Mouse (Mus musculus) hindbrain, embryonic 15.5 days (tissue): ENCODE measurements around the gene Gm20479. TPM values are rescaled to one million over a fixed set of nuclear protein-coding genes. Genes with fewer than 3 reads are reported as not detected.

Source experiments
- ATAC-seq: fragments of 200-750 bp; cut with Nextera tagmentation; 2 replicates; pipeline ENCODE4 v1.8.0; 2017; ENCODE audit warnings: low read depth, moderate number of reproducible peaks, moderate TSS enrichment; ENCODE audit not compliant: low FRiP score
- H3K27ac ChIP-seq: fragments of 300-500 bp; sonication (generic); replicated peaks from 2 replicates; pipeline ENCODE4 v1.5.1; 2015; ENCODE audit warnings: mild to moderate bottlenecking, inconsistent platforms
- H3K27me3 ChIP-seq: fragments of 300-500 bp; sonication (generic); 2 replicates; pipeline ENCODE4 v1.6.1; 2015; ENCODE audit warnings: control low read depth, inconsistent platforms
- H3K36me3 ChIP-seq: fragments of 300-500 bp; sonication (generic); 2 replicates; pipeline ENCODE4 v1.6.1; 2015; ENCODE audit warnings: control low read depth, inconsistent platforms
- H3K4me1 ChIP-seq: fragments of 300-500 bp; sonication (generic); replicated peaks from 2 replicates; pipeline ENCODE4 v1.6.1; 2015; ENCODE audit warnings: control low read depth, inconsistent platforms
- H3K4me2 ChIP-seq: fragments of 300-500 bp; sonication (generic); 2 replicates; pipeline ENCODE4 v1.6.1; 2015; ENCODE audit warnings: moderate library complexity, mild to moderate bottlenecking, inconsistent platforms
- H3K4me3 ChIP-seq: fragments of 300-500 bp; sonication (generic); 2 replicates; pipeline ENCODE4 v1.5.1; 2015; ENCODE audit warnings: mild to moderate bottlenecking, inconsistent platforms
- H3K9ac ChIP-seq: fragments of 300-500 bp; sonication (generic); 2 replicates; pipeline ENCODE4 v1.6.1; 2015; ENCODE audit warnings: inconsistent platforms
- H3K9me3 ChIP-seq: fragments of 300-500 bp; sonication (generic); 2 replicates; pipeline ENCODE4 v1.6.1; 2016; ENCODE audit warnings: control low read depth, inconsistent platforms
- WGBS: fragments of 180-500 bp; shearing (Covaris S2); methylation state at CpG from one replicate; pipeline ENCODE4 v1.1.7; 2015; 5-methylcytosine and 5-hydroxymethylcytosine counted together
- polyA plus RNA-seq: library from polyadenylated mRNA; unstranded; fragments of >200 nt; fragmentation: Nextera tagmentation; extraction: Ambion mirVana; gene quantifications from 2 replicates; pipeline ENCODE4 v1.2.1, GENCODE M21; 2015

Gm20479 gene
- polyA plus RNA-seq, 1 experiment from 2014 or later, result not detected

DNA sequence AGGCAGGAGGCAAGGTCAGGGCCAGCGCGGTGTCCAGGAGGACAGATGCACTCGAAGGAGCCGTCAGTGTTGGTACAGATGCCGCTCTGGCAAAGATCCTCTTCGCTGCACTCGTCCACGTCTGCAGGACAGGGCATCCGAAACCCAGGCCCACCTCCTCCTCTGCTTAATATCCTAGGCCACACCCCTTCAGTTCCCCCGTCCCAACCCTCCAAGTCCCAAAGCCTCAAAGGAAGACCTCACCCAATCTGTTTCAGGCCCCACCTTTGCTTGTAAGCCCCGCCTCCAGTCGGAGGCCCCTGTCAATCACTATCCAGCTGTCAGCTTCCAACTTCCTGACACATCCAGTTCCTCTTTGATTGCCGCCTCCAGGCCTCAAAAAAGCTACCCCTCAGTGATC, 34.9 kb downstream of the Gm20479 start:
- no peak for ATAC-seq
- WGBS, result 14% methylated on average over 12 of the region's 13 CpGs
- peaks cover 38% of the 10 kb centered on the region for H3K27me3 ChIP-seq

GRCm38 (mm10) chr7:27319411-27319810, 37.8 kb downstream of the Gm20479 start:
- Histone ChIP-seq H3K4me3 (no peak overlapping the region), H3K9ac (no peak overlapping the region), H3K4me2 (no peak overlapping the region), H3K4me1 (0 out of 2 replicates have a peak, but pooled peaks cover 4% of the 10 kb centered on the region), H3K27ac (no peak overlapping the region), H3K27me3 (peaks cover 14% of the 10 kb centered on the region), H3K9me3 (no peaks in the 10 kb centered on the region), H3K36me3 (no peaks in the 10 kb centered on the region)
- ATAC-seq, result no peak
- WGBS, result 92% methylated on average over 22 of the region's 22 CpGs

More for the DNA sequence above, 34.9 kb downstream of the Gm20479 start:
- Histone ChIP-seq H3K4me2 (no peak overlapping the region), H3K4me3 (no peak overlapping the region), H3K4me1 (peaks cover 10% of the 10 kb centered on the region), H3K27ac (no peak overlapping the region), H3K9ac (no peak overlapping the region), H3K36me3 (no peaks in the 10 kb centered on the region), H3K9me3 (no peaks in the 10 kb centered on the region)

DNA sequence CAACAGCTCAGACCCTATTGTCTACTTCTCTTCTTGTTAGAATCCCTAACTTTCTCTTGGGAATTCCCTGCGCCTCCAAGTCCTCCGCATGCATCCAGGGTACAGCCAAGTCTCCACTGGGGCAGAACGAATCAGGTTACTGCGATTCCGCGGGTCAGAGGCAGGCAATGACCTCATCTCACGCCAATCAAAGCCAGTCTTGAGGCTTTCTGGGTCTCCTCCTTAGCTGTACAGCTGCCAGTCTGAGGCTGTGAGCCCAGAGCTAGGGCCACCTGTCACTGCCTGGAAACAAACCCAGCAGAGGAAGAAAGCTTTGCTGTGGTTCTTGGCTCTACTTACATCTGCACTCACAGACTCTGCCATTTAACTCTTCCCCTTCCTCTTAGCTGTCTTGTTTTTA, 41.3 kb downstream of the Gm20479 start:
- H3K9me3 ChIP-seq, result no peaks in the 10 kb centered on the region
- H3K4me3 ChIP-seq, result no peak overlapping the region
- peaks cover 14% of the 10 kb centered on the region for H3K36me3 ChIP-seq
- 22% methylated on average over 7 of the region's 7 CpGs for WGBS
- 0 out of 2 replicates have a peak, but pooled peaks cover 4% of the 10 kb centered on the region for H3K4me1 ChIP-seq
- peaks cover 4% of the 10 kb centered on the region; the same call in 1 of the 2 replicates for H3K27me3 ChIP-seq
- H3K4me2 ChIP-seq, result no peak overlapping the region
- H3K27ac ChIP-seq, result 0 out of 2 replicates have a peak overlapping the region, but pooled peaks have one; percentile 8
- peak; percentile 75 for ATAC-seq
- H3K9ac ChIP-seq, result no peak overlapping the region

GRCm38 (mm10) chr7:27314393-27314792, 42.8 kb downstream of the Gm20479 start:
- WGBS, result 96% methylated on average over 3 of the region's 3 CpGs

GRCm38 (mm10) chr7:27311651-27312284, 45.5 kb downstream of the Gm20479 start:
- Histone ChIP-seq H3K4me2 (no peak overlapping the region), H3K4me3 (no peak overlapping the region), H3K27ac (no peak overlapping the region), H3K9me3 (no peaks in the 10 kb centered on the region), H3K4me1 (peaks cover 16% of the 10 kb centered on the region), H3K27me3 (peaks cover 14% of the 10 kb centered on the region; the same call in 1 of the 2 replicates), H3K9ac (no peak overlapping the region), H3K36me3 (peaks cover 14% of the 10 kb centered on the region)
- no peak for ATAC-seq
- 94% methylated on average over 12 of the region's 12 CpGs for WGBS

More at GRCm38 (mm10) chr7:27314393-27314792, 42.8 kb downstream of the Gm20479 start:
- peaks cover 14% of the 10 kb centered on the region; the same call in 1 of the 2 replicates for H3K27me3 ChIP-seq
- no peak overlapping the region for H3K9ac ChIP-seq
- H3K36me3 ChIP-seq, result peaks cover 14% of the 10 kb centered on the region
- H3K4me2 ChIP-seq, result no peak overlapping the region
- ATAC-seq, result no peak
- H3K27ac ChIP-seq, result no peak overlapping the region
- peaks cover 12% of the 10 kb centered on the region for H3K4me1 ChIP-seq
- no peaks in the 10 kb centered on the region for H3K9me3 ChIP-seq
- no peak overlapping the region for H3K4me3 ChIP-seq

DNA sequence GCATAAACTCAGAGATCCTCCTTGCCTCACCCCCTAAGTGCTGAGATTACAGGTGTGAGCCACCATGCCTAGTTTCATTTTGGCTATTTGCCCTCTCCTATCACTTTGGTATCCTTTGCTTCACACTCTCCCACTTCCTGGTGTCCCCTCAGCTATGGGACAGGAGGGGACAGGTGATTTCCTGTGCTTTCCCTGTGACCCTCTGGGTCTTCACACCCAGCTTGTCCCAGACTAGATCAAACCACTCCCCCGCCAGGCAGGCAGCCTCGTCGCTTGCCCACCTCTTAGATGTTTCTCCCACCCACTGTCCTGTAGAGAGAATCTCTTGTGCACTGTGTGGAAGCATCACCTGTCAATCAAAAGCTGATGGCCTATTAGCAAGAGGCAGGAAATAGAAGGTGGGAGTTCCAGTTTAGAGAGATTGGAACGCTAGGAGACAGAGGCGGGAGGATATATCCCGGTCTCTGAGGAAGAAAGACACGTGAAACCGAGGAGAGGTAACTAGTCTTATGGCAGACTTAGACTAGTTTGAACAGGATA, 46.2 kb downstream of the Gm20479 start:
- Histone ChIP-seq H3K9me3 (no peaks in the 10 kb centered on the region), H3K9ac (no peak overlapping the region), H3K4me2 (no peak overlapping the region), H3K27me3 (peaks cover 14% of the 10 kb centered on the region; the same call in 1 of the 2 replicates), H3K4me1 (peaks cover 12% of the 10 kb centered on the region), H3K4me3 (no peak overlapping the region), H3K27ac (no peak overlapping the region), H3K36me3 (peaks cover 14% of the 10 kb centered on the region)
- no peak for ATAC-seq
- 38% methylated on average over 8 of the region's 8 CpGs for WGBS

GRCm38 (mm10) chr7:27310306-27310705, 46.9 kb downstream of the Gm20479 start:
- Histone ChIP-seq H3K36me3 (peaks cover 14% of the 10 kb centered on the region), H3K27me3 (peaks cover 14% of the 10 kb centered on the region; the same call in 1 of the 2 replicates), H3K9me3 (no peaks in the 10 kb centered on the region), H3K4me3 (peak overlapping the region; percentile 29), H3K4me1 (peaks cover 12% of the 10 kb centered on the region), H3K4me2 (peak overlapping the region; percentile 55), H3K9ac (0 out of 2 replicates have a peak overlapping the region, but pooled peaks have one; percentile 10), H3K27ac (no peak overlapping the region)
- ATAC-seq, result peak; percentile 63
- 6% methylated on average over 17 of the region's 17 CpGs for WGBS

DNA sequence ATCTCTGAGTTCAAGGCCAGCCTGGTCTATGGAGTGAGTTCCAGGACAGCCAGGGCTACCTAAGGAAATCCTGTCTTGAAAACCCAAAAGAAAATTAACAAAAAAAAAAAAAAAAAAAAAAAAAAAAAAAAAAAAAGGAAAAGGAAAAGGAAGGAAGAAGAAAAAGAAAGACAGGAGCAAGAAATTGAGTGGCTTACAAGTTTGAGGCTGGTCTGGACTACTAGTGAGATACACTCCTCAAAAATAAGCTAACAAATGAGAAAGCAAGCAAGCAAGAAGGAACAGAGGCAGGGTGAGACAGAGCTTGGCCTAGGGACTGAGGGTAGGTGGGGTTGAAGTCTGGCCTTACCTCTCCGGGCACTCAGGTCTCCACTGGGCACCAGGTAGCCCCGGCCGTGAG, 47.4 kb downstream of the Gm20479 start:
- H3K9ac ChIP-seq, result no peak overlapping the region
- H3K27me3 ChIP-seq, result peaks cover 14% of the 10 kb centered on the region; the same call in 1 of the 2 replicates
- no peaks in the 10 kb centered on the region for H3K9me3 ChIP-seq
- H3K4me3 ChIP-seq, result no peak overlapping the region
- ATAC-seq, result no peak
- H3K4me2 ChIP-seq, result peak overlapping the region; percentile 55
- peaks cover 12% of the 10 kb centered on the region for H3K4me1 ChIP-seq
- WGBS, result 46% methylated on average over 3 of the region's 3 CpGs
- no peak overlapping the region for H3K27ac ChIP-seq
- H3K36me3 ChIP-seq, result peaks cover 14% of the 10 kb centered on the region

DNA sequence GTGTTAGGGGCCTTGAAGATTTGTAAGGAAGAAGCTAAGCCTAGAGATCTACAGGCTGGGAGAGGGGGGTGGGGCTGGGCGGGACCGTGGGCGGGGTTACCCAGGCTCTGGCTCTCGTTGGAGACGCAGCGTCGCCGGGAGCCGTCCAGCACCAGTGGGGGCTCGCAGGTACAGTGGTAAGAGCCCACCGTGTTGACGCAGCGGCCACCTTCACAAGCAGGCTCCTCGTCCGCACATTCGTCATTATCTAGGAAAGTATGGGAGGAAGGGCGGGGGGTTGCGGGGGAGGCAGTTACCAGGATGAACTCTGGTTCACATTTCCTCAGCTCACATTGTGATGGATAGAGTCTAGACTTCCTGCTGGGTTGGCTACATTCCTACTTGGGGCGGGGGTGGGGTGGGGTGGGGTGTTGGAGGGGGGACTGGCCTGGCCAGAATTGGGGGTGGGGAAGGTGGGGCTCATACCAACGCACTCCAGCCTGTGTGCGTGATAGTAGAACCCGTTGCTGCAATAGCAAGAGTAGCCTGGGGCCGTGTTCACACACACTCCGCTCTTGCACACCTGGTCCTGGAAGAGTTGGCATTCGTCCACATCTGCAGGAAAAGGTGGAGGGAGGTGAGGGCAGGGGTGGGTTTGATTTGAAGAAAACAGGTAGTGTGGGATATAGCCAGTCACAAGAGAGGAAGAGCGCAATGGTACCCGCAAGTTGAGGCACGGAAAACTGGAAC, 48.2 kb downstream of the Gm20479 start:
- no peak for ATAC-seq

DNA sequence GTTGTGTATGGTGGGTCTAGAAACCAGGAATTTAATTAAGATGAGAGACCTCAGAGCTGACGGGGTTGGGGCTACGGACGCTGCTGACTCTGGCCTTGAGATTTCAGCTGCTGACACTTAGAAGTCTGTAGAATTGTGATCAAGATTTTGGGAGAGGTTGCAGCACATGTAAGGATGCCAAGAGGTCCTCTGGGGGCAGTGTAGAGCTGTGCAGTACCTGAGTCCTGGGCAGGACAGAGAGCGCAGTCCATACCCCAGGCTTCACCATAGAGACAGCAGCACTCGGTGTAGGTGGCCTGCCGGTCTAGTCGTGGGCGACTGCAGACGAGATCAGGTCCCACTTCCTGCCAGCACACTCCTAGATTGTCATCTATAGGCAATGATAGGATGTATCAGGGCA, 49.7 kb downstream of the Gm20479 start:
- no peak overlapping the region for H3K9ac ChIP-seq
- 63% methylated on average over 9 of the region's 9 CpGs for WGBS
- H3K36me3 ChIP-seq, result no peaks in the 10 kb centered on the region
- no peak overlapping the region for H3K4me3 ChIP-seq
- ATAC-seq, result no peak
- no peak overlapping the region for H3K4me2 ChIP-seq
- H3K27ac ChIP-seq, result no peak overlapping the region
- H3K9me3 ChIP-seq, result no peaks in the 10 kb centered on the region
- H3K27me3 ChIP-seq, result peaks cover 14% of the 10 kb centered on the region; the same call in 1 of the 2 replicates
- H3K4me1 ChIP-seq, result peaks cover 12% of the 10 kb centered on the region

More for the DNA sequence above, 48.2 kb downstream of the Gm20479 start:
- 10% methylated on average over 28 of the region's 28 CpGs for WGBS
- Histone ChIP-seq H3K36me3 (peaks cover 10% of the 10 kb centered on the region), H3K4me1 (peaks cover 12% of the 10 kb centered on the region), H3K9ac (no peak overlapping the region), H3K4me2 (peak overlapping the region; percentile 54), H3K4me3 (peak overlapping the region; percentile 27), H3K27ac (no peak overlapping the region), H3K27me3 (peaks cover 14% of the 10 kb centered on the region; the same call in 1 of the 2 replicates), H3K9me3 (no peaks in the 10 kb centered on the region)

- H3K4me2 ChIP-seq, result no peak overlapping the region
- no peak overlapping the region for H3K9ac ChIP-seq
- H3K4me3 ChIP-seq, result no peak overlapping the region
- no peaks in the 10 kb centered on the region for H3K9me3 ChIP-seq
- no peak overlapping the region for H3K27ac ChIP-seq
- H3K27me3 ChIP-seq, result peaks cover 14% of the 10 kb centered on the region; the same call in 1 of the 2 replicates
- H3K36me3 ChIP-seq, result no peaks in the 10 kb centered on the region
- 77% methylated on average over 24 of the region's 24 CpGs for WGBS
- H3K4me1 ChIP-seq, result peaks cover 12% of the 10 kb centered on the region
- no peak for ATAC-seq
Observed at GRCm38 (mm10) chr7:27306161-27307160, 50.8 kb downstream of the Gm20479 start.
